Mouse (Mus musculus) stomach, embryonic 14.5 days (tissue): ENCODE results near the gene Stk11ip. TPM values are rescaled to one million over a fixed set of nuclear protein-coding genes. Genes with fewer than 3 reads are reported as not detected.

Source experiments
- ATAC-seq: fragments of 200-750 bp; cut with Nextera tagmentation; 2 replicates; pipeline ENCODE4 v1.8.0; 2017; ENCODE audit warnings: low read depth, moderate TSS enrichment; ENCODE audit not compliant: insufficient number of reproducible peaks, insufficient read depth, low FRiP score
- H3K27ac ChIP-seq: fragments of 300-500 bp; sonication (generic); 2 replicates; pipeline ENCODE4 v1.5.1; 2014; ENCODE audit warnings: mild to moderate bottlenecking, low read length, moderate library complexity, mixed read lengths
- H3K27me3 ChIP-seq: fragments of 300-500 bp; sonication (generic); 2 replicates; pipeline ENCODE4 v1.6.1; 2014; ENCODE audit warnings: low read length, control low read depth, mixed read lengths; ENCODE audit not compliant: control insufficient read depth, insufficient read depth
- H3K36me3 ChIP-seq: fragments of 300-500 bp; sonication (generic); 2 replicates; pipeline ENCODE4 v1.6.1; 2014; ENCODE audit warnings: mild to moderate bottlenecking, control low read depth, low read length, moderate library complexity, mixed read lengths; ENCODE audit not compliant: control insufficient read depth, insufficient read depth
- H3K4me1 ChIP-seq: fragments of 300-500 bp; sonication (generic); 2 replicates; pipeline ENCODE4 v1.6.1; 2014; ENCODE audit warnings: low read length, control low read depth, mixed read lengths; ENCODE audit not compliant: control insufficient read depth, insufficient read depth
- H3K4me2 ChIP-seq: fragments of 300-500 bp; sonication (generic); replicated peaks from 2 replicates; pipeline ENCODE4 v1.6.1; 2014; ENCODE audit warnings: low read depth, low read length, control low read depth
- H3K4me3 ChIP-seq: fragments of 300-500 bp; sonication (generic); 2 replicates; pipeline ENCODE4 v1.5.1; 2014; ENCODE audit warnings: low read depth, low read length, control low read depth
- H3K9ac ChIP-seq: fragments of 300-500 bp; sonication (generic); replicated peaks from 2 replicates; pipeline ENCODE4 v1.6.1; 2014; ENCODE audit warnings: low read depth, mild to moderate bottlenecking, control low read depth, low read length, moderate library complexity, mixed read lengths
- H3K9me3 ChIP-seq: fragments of 300-500 bp; sonication (generic); 2 replicates; pipeline ENCODE4 v1.6.1; 2016; ENCODE audit warnings: low read depth, low read length, control low read depth; ENCODE audit not compliant: control insufficient read depth
- WGBS: fragments of 180-500 bp; shearing (Covaris S2); extraction: QIAGEN DNeasy Blood & Tissue Kit; methylation state at CpG from one replicate; pipeline ENCODE4 v1.1.7; 2014; 5-methylcytosine and 5-hydroxymethylcytosine counted together
- polyA plus RNA-seq: library from polyadenylated mRNA; unstranded; fragments of >200 nt; fragmentation: Nextera tagmentation; extraction: Ambion mirVana; gene quantifications from 2 replicates; pipeline ENCODE4 v1.2.1, GENCODE M21; 2014

Gene Stk11ip
- polyA plus RNA-seq: 16.8 and 19.0 TPM in 2 replicates

DNA sequence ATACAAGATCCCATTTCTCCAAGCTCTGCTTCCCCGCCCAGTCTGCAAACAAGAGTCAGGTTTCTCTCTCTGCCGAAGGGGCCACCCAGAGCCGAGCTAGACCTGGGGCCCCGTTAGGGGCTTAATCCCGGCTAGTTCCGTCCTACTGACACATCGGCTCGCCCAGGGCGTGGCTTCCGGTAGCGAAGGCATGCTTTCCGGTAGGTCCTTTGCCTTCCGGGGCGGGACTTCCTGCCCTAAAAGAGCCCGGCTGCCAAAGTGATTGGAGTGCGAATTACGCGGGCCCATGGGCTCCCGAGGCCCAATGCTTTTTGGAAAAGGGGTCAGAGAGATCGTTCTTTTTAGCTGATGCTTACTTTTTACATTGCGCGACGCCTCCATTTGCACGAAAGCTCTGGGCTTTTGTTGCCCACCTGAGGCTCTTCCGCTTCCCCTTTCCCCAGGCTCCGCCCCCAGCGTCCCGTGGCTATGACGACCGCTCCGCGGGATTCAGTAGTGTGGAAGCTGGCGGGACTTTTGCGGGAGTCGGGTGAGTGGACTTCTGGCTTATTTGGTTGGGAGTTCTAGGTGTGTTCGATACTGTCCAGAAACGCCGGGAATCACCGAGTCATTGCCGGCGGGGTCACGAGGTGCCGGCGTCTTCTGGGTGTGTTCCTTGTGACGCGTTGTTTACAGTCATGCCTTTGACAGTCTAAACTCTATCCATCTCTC is at the start of gene Stk11ip:
Stk11ip (plus strand) TSS at position 209 of the 711 bp plus-strand sequence.
- WGBS: under 1% methylated on average over 46 of the region's 46 CpGs
- H3K4me1 ChIP-seq: peaks cover 23% of the 10 kb centered on the region

DNA sequence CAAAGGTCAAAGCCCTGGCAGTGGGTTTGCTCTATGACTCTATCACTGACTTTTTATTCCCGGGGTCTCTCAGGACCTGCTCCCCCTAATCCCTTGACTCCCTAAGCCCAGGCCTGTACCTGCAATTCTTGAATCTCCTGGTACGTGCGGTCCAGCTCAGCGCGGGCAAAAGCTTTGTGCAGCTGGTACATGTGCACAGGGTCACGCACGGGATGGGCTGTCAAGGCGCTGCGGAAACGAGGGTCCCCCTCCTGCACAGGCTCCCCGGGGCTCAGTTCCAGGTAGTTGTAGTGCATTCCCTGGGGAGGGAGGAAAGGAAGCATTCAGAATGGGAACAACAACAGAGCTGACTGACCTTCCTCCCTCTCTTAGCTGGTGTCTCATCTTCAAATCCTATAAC is 44.9 kb upstream of the Stk11ip start:
- WGBS: 97% methylated on average over 11 of the region's 11 CpGs
- ATAC-seq: no peak
- no peaks in the 10 kb centered on the region for H3K27me3 ChIP-seq
- H3K27ac ChIP-seq: no peak overlapping the region
- no peaks in the 10 kb centered on the region for H3K9me3 ChIP-seq
- peaks cover 16% of the 10 kb centered on the region for H3K4me1 ChIP-seq
- no peak overlapping the region for H3K9ac ChIP-seq
- H3K36me3 ChIP-seq: peaks cover 25% of the 10 kb centered on the region
- no peak overlapping the region for H3K4me3 ChIP-seq
- no peak overlapping the region for H3K4me2 ChIP-seq

More for the DNA sequence above, at the start of gene Stk11ip:
- Histone ChIP-seq H3K9ac (0 out of 2 replicates have a peak within 1 kb of the TSS, but pooled peaks have one; percentile 2), H3K27me3 (no peaks in the 10 kb centered on the region), H3K36me3 (no peaks in the 10 kb centered on the region), H3K4me2 (peak within 1 kb of the TSS; percentile 77), H3K27ac (peak within 1 kb of the TSS; percentile 96), H3K4me3 (peak within 1 kb of the TSS; percentile 58), H3K9me3 (no peaks in the 10 kb centered on the region)
- peak; percentile 97 for ATAC-seq

DNA sequence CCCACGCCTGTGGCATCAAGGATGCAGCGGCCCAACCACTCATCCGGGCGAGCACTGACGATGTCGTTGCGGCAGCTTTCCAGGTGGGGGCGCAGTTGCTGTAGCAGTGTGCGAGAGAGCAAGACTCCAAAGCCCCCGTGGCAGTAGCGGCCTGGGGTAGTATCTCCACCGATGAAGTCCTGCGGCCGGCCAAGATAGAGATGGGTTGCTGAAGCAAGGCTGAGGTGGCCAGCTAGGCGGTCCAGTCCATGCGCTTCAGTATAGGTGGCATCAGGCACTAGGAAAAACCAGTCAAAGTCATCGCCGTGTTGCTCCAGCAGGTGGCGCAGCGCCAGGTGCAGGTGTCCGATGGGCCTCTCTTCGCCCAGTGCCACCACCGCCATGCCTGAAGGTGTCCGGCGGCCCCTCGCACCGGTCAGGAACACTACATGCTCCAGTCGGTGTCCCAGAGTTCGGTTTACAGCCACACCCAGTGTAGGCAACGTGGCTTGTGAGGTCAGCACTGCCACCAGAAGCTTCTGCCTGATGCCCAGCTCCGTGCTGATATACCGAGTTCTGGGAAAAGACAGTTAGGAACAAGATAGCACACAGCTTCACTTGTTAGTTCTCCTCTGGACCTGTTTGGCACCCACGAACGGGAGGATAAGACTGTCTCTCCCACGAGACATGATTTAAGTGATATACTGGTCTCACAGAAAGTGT is 43.9 kb upstream of the Stk11ip start:
- H3K27ac ChIP-seq: no peak overlapping the region
- H3K27me3 ChIP-seq: no peaks in the 10 kb centered on the region
- WGBS: 17% methylated on average over 35 of the region's 35 CpGs
- no peaks in the 10 kb centered on the region for H3K9me3 ChIP-seq
- peaks cover 25% of the 10 kb centered on the region for H3K36me3 ChIP-seq
- peaks cover 16% of the 10 kb centered on the region for H3K4me1 ChIP-seq
- H3K4me2 ChIP-seq: peak overlapping the region; percentile 62
- H3K4me3 ChIP-seq: peak overlapping the region; percentile 77; the same call in 1 of the 2 replicates
- H3K9ac ChIP-seq: no peak overlapping the region
- no peak for ATAC-seq

DNA sequence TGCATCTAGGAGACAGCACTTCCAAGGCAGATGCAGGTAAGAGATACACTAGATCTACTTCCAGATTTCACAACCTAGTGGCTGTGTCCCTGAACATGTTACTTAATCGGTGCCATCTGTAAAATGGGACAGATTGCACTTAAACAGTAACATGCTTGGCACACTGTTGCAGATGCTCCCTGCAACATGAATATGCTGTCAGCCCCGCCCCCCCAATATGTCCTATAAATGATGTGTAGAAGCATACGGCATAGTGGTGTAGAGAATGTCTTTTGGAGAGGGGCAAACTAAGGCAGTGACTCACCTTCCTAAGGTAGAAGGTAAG is 43.4 kb upstream of the Stk11ip start:
- WGBS: 47% methylated on average over 3 of the region's 3 CpGs
- Histone ChIP-seq H3K4me2 (peak overlapping the region; percentile 62), H3K4me1 (peaks cover 16% of the 10 kb centered on the region), H3K36me3 (peaks cover 25% of the 10 kb centered on the region), H3K27ac (no peak overlapping the region), H3K4me3 (peak overlapping the region; percentile 77), H3K9ac (no peak overlapping the region), H3K27me3 (no peaks in the 10 kb centered on the region), H3K9me3 (no peaks in the 10 kb centered on the region)
- ATAC-seq: no peak

DNA sequence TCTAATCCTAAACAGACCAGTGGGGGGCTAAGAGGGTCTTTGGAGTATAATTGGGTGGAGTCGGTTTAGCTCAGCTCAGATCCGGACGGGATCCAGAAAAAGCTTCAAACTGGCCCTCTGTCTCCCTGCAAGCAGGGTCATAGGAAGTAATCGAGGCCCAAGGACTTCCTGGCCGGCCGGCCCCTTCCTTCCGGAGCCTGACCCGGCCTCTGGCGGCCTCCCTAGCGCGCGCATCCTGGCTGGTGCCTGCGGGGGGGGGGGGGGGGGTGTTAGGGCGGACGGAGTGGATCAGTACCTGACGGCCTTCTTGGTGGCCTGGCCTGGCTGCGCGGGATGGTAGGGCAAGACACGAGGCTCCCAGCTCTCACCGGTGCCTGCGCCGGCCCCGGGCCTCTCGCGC is 42.8 kb upstream of the Stk11ip start:
- H3K27me3 ChIP-seq: no peaks in the 10 kb centered on the region
- H3K9me3 ChIP-seq: no peaks in the 10 kb centered on the region
- peaks cover 25% of the 10 kb centered on the region for H3K36me3 ChIP-seq
- WGBS: under 1% methylated on average over 24 of the region's 25 CpGs
- H3K27ac ChIP-seq: peak overlapping the region; percentile 63; the same call in 1 of the 2 replicates
- peaks cover 16% of the 10 kb centered on the region for H3K4me1 ChIP-seq
- peak overlapping the region; percentile 62 for H3K4me2 ChIP-seq
- no peak; the same call in 1 of the 2 replicates for ATAC-seq
- H3K9ac ChIP-seq: peak overlapping the region; percentile 55; the same call in 1 of the 2 replicates
- peak overlapping the region; percentile 77 for H3K4me3 ChIP-seq

DNA sequence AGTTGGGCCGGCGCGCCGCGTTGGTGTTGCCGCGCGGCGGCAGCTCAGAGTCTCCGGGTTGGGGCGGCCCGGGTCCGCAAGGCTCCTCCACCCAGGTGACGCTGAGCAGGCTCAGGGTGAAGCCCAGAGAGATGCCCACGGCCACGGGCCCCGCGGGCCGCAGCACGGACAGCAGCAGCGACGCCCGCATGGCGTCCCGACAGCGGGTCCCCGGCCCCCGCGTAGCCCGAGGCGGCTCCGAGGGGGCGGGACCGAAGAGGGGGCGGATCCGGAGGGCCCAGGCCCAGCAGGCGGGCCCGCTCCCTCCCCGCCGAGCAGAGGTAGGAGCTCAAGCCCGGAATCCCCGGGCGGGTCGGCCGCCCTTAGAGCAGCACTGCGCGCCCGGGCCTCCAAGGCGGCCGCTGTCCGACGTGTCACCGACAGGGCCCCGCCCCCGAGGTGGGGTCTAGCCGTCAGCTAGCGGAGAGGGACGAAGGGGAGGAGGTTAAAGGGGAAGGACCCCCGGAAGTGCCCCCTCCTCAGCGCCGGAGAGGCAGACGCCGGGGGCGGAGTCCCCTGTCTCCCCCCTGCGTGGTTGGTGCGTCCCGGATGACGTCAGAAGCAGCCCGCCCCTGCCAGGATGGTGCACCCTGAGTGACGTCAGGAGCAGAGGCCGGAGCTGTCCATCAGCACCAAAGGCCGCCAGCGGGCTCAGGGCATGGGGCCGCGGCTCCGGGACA is 42.3 kb upstream of the Stk11ip start, which contains the start of the genes Chpf and Tmem198:
Chpf (minus strand) TSS at position 392 of the 719 bp plus-strand sequence.
Tmem198 (plus strand) TSS at position 617 of the 719 bp plus-strand sequence.
- Histone ChIP-seq H3K27ac (peak within 1 kb of the TSS; percentile 63; the same call in 1 of the 2 replicates), H3K4me1 (peaks cover 16% of the 10 kb centered on the region), H3K27me3 (no peaks in the 10 kb centered on the region), H3K36me3 (peaks cover 25% of the 10 kb centered on the region), H3K4me2 (peak within 1 kb of the TSS; percentile 62), H3K4me3 (peak within 1 kb of the TSS; percentile 77), H3K9ac (peak within 1 kb of the TSS; percentile 55; the same call in 1 of the 2 replicates), H3K9me3 (no peaks in the 10 kb centered on the region)
- ATAC-seq: peak; percentile 92
- under 1% methylated on average over 57 of the region's 76 CpGs for WGBS

DNA sequence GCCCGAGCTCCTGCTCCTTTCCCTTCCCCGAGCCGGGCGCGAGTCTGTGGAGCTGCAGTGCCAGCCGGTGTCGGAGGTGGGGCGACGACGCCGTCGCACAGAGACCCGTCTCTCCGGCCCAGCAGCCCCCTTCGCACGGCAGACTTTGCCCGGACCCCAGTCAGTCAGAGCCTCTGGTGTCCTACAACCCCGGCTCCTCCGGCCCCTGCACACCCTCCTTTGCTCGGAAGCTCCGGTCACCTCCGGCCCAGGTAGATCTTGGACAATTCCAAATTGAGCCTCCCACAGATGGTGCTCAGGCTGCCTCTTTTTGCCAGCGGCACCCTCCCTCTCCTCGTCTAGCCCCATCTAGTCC is 41.7 kb upstream of the Stk11ip start:
- Histone ChIP-seq H3K9me3 (no peaks in the 10 kb centered on the region), H3K4me2 (peak overlapping the region; percentile 62), H3K27me3 (0 out of 2 replicates have a peak, but pooled peaks cover 3% of the 10 kb centered on the region), H3K27ac (no peak overlapping the region), H3K9ac (no peak overlapping the region), H3K4me1 (peaks cover 16% of the 10 kb centered on the region), H3K4me3 (peak overlapping the region; percentile 77), H3K36me3 (peaks cover 21% of the 10 kb centered on the region)
- WGBS: 1% methylated on average over 21 of the region's 24 CpGs
- ATAC-seq: peak; percentile 24

DNA sequence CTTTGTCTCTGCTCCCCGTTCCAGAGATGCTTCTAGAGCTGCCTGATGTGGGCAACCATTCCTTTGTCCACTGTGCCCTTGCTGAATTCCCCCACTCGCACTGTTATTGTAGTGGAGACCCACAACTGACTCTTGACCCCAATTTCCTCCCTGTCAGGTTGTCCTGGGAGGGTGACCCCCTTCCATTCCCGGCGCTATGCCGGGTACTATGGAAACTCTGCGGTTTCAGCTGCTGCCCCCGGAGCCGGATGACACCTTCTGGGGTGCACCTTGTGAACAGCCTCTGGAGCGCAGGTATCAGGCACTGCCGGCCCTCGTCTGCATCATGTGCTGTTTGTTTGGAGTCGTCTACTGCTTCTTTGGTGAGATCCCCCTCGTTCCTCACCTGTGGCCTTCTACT is 41.3 kb upstream of the Stk11ip start:
- Histone ChIP-seq H3K27me3 (0 out of 2 replicates have a peak, but pooled peaks cover 3% of the 10 kb centered on the region), H3K36me3 (peaks cover 17% of the 10 kb centered on the region), H3K4me1 (peaks cover 16% of the 10 kb centered on the region), H3K4me2 (peak overlapping the region; percentile 62), H3K9ac (no peak overlapping the region), H3K4me3 (peak overlapping the region; percentile 77), H3K27ac (no peak overlapping the region), H3K9me3 (no peaks in the 10 kb centered on the region)
- ATAC-seq: no peak
- WGBS: 24% methylated on average over 13 of the region's 13 CpGs
